Mouse (Mus musculus) ovary, postnatal 14 days (tissue): ENCODE measurements around the gene Zfp454.

Experiments
- DNase-seq: peaks from one replicate; pipeline ENCODE4 v3.0.0; 2022; ENCODE audit warnings: low spot score

The Zfp454 gene

GRCm38 (mm10) chr11:50841023-50841735 lies 46.3 kb downstream of the Zfp454 start, which contains the start of gene Zfp879:
TSS of gene Zfp879 (minus strand) at chr11:50841552.
- peak; percentile 87 for DNase-seq

GRCm38 (mm10) chr11:50835727-50836126 lies 51.7 kb downstream of the Zfp454 start:
- DNase-seq, result no peak

- DNase-seq, result peak; percentile 72
These were observed 60.2 kb downstream of the Zfp454 start, which contains the start of gene Zfp354c for GRCm38 (mm10) chr11:50827010-50827953. TSS of gene Zfp354c (minus strand) at chr11:50827724.

GRCm38 (mm10) chr11:50826214-50826613 lies 61.2 kb downstream of the Zfp454 start:
- DNase-seq, result no peak
